Mouse (Mus musculus): ENCODE measurements around the gene Acin1. TPM values are rescaled to one million over a fixed set of nuclear protein-coding genes. Genes with fewer than 3 reads are reported as not detected.

The Acin1 gene
- polyA plus RNA-seq, 1 experiment from 2014 or later = 38.0 TPM

GRCm38 (mm10) chr14:54727565-54727964 lies 40.8 kb upstream of the Acin1 start:
- TF ChIP-seq CTCF (IDR thresholded peaks at IDR 0.05; ENCODE audit: low read depth) (no peak), EP300 (IDR thresholded peaks at IDR 0.05; ENCODE audit: low read depth) (no peak)
- Histone ChIP-seq H3K27ac (ENCODE audit: low read depth) (no peak overlapping the region), H3K27me3 (ENCODE audit: insufficient read depth, low read length) (no peaks in the 10 kb centered on the region), H3K36me3 (replicated peaks; ENCODE audit: insufficient read depth, low read length) (no peaks in the 10 kb centered on the region), H3K4me3 (ENCODE audit: low read depth, low read length) (no peak overlapping the region), H3K9ac (replicated peaks) (no peak overlapping the region), H3K4me1 (ENCODE audit: insufficient read depth) (no peaks in the 10 kb centered on the region), H3K9me3 (ENCODE audit: low read length) (no peaks in the 10 kb centered on the region), H3K4me2 (ENCODE audit: low read depth, low read length) (no peak overlapping the region)
- no peak for DNase-seq
- WGBS (ENCODE audit: insufficient replicate concordance) = 71% methylated on average over 5 of the region's 5 CpGs
- ATAC-seq = no peak

GRCm38 (mm10) chr14:54724049-54724448 lies 37.3 kb upstream of the Acin1 start:
- no peaks in the 10 kb centered on the region for H3K4me1 ChIP-seq (ENCODE audit: insufficient read depth)
- ATAC-seq = no peak

GRCm38 (mm10) chr14:54721711-54722110 lies 35.0 kb upstream of the Acin1 start:
- H3K9me3 ChIP-seq (ENCODE audit: low read length) = no peaks in the 10 kb centered on the region
- H3K4me2 ChIP-seq (ENCODE audit: low read depth, low read length) = no peak overlapping the region
- 83% methylated on average over 10 of the region's 10 CpGs for WGBS (ENCODE audit: insufficient replicate concordance)
- no peak overlapping the region for H3K9ac ChIP-seq (replicated peaks)
- no peak overlapping the region for H3K4me3 ChIP-seq (ENCODE audit: low read depth, low read length)
- H3K27me3 ChIP-seq (ENCODE audit: insufficient read depth, low read length) = no peaks in the 10 kb centered on the region
- no peak overlapping the region for H3K27ac ChIP-seq (ENCODE audit: low read depth)
- no peaks in the 10 kb centered on the region for H3K36me3 ChIP-seq (replicated peaks; ENCODE audit: insufficient read depth, low read length)
- H3K4me1 ChIP-seq (ENCODE audit: insufficient read depth) = no peaks in the 10 kb centered on the region
- no peak for TF ChIP-seq CTCF (IDR thresholded peaks at IDR 0.05; ENCODE audit: low read depth)
- no peak for TF ChIP-seq EP300 (IDR thresholded peaks at IDR 0.05; ENCODE audit: low read depth)
- ATAC-seq (no peak), DNase-seq (no peak)

More at GRCm38 (mm10) chr14:54724049-54724448, 37.3 kb upstream of the Acin1 start:
- Histone ChIP-seq H3K36me3 (replicated peaks; ENCODE audit: insufficient read depth, low read length) (no peaks in the 10 kb centered on the region), H3K4me2 (ENCODE audit: low read depth, low read length) (no peak overlapping the region), H3K9ac (replicated peaks) (no peak overlapping the region), H3K27ac (ENCODE audit: low read depth) (no peak overlapping the region), H3K9me3 (ENCODE audit: low read length) (no peaks in the 10 kb centered on the region), H3K4me3 (ENCODE audit: low read depth, low read length) (no peak overlapping the region), H3K27me3 (ENCODE audit: insufficient read depth, low read length) (no peaks in the 10 kb centered on the region)
- 47% methylated on average over 6 of the region's 6 CpGs for WGBS (ENCODE audit: insufficient replicate concordance)
- TF ChIP-seq EP300 (IDR thresholded peaks at IDR 0.05; ENCODE audit: low read depth) (no peak), CTCF (IDR thresholded peaks at IDR 0.05; ENCODE audit: low read depth) (no peak)
- DNase-seq = no peak

GRCm38 (mm10) chr14:54720654-54721350 lies 34.1 kb upstream of the Acin1 start:
- TF ChIP-seq CTCF (IDR thresholded peaks at IDR 0.05; ENCODE audit: low read depth) (no peak), EP300 (IDR thresholded peaks at IDR 0.05; ENCODE audit: low read depth) (no peak)

GRCm38 (mm10) chr14:54720041-54720440 lies 33.3 kb upstream of the Acin1 start:
- ATAC-seq = no peak
- H3K4me1 ChIP-seq (ENCODE audit: insufficient read depth) = 0 out of 2 replicates have a peak, but pooled peaks cover under 1% of the 10 kb centered on the region
- TF ChIP-seq EP300 (IDR thresholded peaks at IDR 0.05; ENCODE audit: low read depth) (no peak), CTCF (IDR thresholded peaks at IDR 0.05; ENCODE audit: low read depth) (no peak)
- no peak overlapping the region for H3K27ac ChIP-seq (ENCODE audit: low read depth)
- no peak overlapping the region for H3K9ac ChIP-seq (replicated peaks)
- WGBS (ENCODE audit: insufficient replicate concordance) = 76% methylated on average over 11 of the region's 11 CpGs
- DNase-seq = no peak
- H3K36me3 ChIP-seq (replicated peaks; ENCODE audit: insufficient read depth, low read length) = no peaks in the 10 kb centered on the region
- no peak overlapping the region for H3K4me2 ChIP-seq (ENCODE audit: low read depth, low read length)
- H3K27me3 ChIP-seq (ENCODE audit: insufficient read depth, low read length) = no peaks in the 10 kb centered on the region
- no peak overlapping the region for H3K4me3 ChIP-seq (ENCODE audit: low read depth, low read length)
- H3K9me3 ChIP-seq (ENCODE audit: low read length) = no peaks in the 10 kb centered on the region

More at GRCm38 (mm10) chr14:54720654-54721350, 34.1 kb upstream of the Acin1 start:
- no peak for DNase-seq
- no peaks in the 10 kb centered on the region for H3K9me3 ChIP-seq (ENCODE audit: low read length)
- H3K4me3 ChIP-seq (ENCODE audit: low read depth, low read length) = no peak overlapping the region
- no peak overlapping the region for H3K4me2 ChIP-seq (ENCODE audit: low read depth, low read length)
- no peaks in the 10 kb centered on the region for H3K27me3 ChIP-seq (ENCODE audit: insufficient read depth, low read length)
- no peaks in the 10 kb centered on the region for H3K4me1 ChIP-seq (ENCODE audit: insufficient read depth)
- H3K36me3 ChIP-seq (replicated peaks; ENCODE audit: insufficient read depth, low read length) = no peaks in the 10 kb centered on the region
- WGBS (ENCODE audit: insufficient replicate concordance) = 73% methylated on average over 7 of the region's 7 CpGs
- no peak for ATAC-seq
- no peak overlapping the region for H3K27ac ChIP-seq (ENCODE audit: low read depth)
- no peak overlapping the region for H3K9ac ChIP-seq (replicated peaks)

- no peak overlapping the region for H3K4me3 ChIP-seq (ENCODE audit: low read depth, low read length)
- H3K4me2 ChIP-seq (ENCODE audit: low read depth, low read length) = no peak overlapping the region
- TF ChIP-seq CTCF (IDR thresholded peaks at IDR 0.05; ENCODE audit: low read depth) = no peak
- TF ChIP-seq EP300 (IDR thresholded peaks at IDR 0.05; ENCODE audit: low read depth) = no peak
- H3K27me3 ChIP-seq (ENCODE audit: insufficient read depth, low read length) = no peaks in the 10 kb centered on the region
- H3K9ac ChIP-seq (replicated peaks) = no peak overlapping the region
- H3K9me3 ChIP-seq (ENCODE audit: low read length) = no peaks in the 10 kb centered on the region
- WGBS (ENCODE audit: insufficient replicate concordance) = 83% methylated on average over 1 of the region's 1 CpGs
- H3K27ac ChIP-seq (ENCODE audit: low read depth) = no peak overlapping the region
- ATAC-seq (no peak), DNase-seq (no peak)
- H3K4me1 ChIP-seq (ENCODE audit: insufficient read depth) = peaks cover 8% of the 10 kb centered on the region
- no peaks in the 10 kb centered on the region for H3K36me3 ChIP-seq (replicated peaks; ENCODE audit: insufficient read depth, low read length)
Observed at GRCm38 (mm10) chr14:54715402-54715801, 28.7 kb upstream of the Acin1 start.
